Mouse (Mus musculus): ENCODE data around the gene Slc25a1. TPM values are rescaled to one million over a fixed set of nuclear protein-coding genes. Genes with fewer than 3 reads are reported as not detected.

Gene Slc25a1
- 10.5 TPM for polyA plus RNA-seq (2014; fragmentation: Illumina TruSeq; extraction: RNeasy Lipid Tissue Mini Kit (QIAGEN cat#74804); ENCODE audit: low read depth, low replicate concordance)

DNA sequence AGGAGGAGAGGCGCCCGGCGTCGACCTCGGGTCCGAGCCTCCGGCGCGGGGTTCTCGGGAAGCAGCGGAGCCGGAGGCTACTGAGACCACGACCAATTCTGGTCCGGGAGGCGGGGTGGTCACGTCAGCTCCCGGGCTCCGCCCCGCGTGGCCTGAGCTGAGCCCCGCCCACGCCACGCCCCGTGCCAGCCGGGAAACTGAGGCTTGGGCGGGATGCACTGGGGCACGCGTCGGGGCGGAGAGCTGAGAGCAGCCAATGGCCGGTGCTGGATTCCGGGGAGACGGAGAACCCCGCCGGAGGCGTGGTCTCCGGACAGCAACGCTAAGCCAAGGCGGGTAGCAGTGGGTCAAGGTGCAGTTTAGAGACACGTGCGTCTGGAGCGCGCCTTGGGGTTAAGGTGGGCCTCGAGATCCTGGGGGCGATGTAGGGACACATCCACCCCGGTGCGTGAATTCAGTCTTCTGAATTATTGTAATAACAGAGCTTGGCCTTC lies at the start of gene Slc25a1:
TSS of gene Slc25a1 (minus strand) at position 133 of the 494 bp plus-strand sequence.

DNA sequence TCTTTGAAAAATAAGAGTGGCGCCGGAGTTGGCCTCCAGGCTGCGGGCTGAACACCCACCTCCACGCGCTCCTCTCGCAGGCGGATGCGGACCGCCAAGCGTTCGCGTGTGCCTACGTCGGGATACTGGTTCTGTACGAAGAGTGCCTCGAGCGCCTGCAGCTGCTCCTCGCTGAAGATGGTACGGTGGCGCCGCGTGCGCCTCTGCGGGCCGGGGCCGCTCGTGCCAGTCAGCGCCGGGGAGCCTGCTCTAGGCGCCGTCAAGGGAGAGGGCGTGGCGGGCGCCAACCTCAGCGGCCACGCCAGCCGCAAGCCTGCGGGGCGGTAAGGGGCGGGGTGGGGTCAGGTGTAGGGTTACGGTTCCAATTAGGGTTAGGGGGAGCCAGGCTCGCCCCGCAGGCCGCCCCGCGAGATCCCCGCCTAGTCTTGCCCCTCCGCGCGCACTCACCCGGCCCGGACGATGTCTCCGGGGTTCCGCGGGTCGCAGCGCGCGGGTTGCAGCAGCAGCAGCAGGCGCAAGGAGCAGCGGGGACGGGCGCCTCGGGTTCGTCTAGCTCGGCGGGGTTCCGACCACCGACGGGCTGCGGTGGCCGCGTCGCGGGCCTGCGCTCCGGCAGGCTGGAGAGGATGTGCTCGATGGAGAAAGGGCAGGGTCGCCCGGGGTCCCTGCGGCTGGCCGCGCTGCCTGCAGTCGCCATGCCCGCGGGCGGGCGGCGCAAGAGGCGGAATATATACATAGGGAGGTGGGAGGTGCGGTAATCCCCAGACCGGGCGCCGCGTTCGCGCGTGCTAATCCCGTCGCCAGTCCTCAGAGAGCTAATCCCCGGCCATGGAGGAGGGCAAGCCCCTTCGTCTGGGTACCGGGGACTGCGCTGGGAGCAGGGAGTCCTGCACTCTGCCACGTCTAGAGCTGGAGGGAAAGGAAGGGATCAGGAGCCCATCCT lies 13.4 kb downstream of the Slc25a1 start, which contains the start of gene Gsc2:
TSS of gene Gsc2 (minus strand) at position 753 of the 943 bp plus-strand sequence.

DNA sequence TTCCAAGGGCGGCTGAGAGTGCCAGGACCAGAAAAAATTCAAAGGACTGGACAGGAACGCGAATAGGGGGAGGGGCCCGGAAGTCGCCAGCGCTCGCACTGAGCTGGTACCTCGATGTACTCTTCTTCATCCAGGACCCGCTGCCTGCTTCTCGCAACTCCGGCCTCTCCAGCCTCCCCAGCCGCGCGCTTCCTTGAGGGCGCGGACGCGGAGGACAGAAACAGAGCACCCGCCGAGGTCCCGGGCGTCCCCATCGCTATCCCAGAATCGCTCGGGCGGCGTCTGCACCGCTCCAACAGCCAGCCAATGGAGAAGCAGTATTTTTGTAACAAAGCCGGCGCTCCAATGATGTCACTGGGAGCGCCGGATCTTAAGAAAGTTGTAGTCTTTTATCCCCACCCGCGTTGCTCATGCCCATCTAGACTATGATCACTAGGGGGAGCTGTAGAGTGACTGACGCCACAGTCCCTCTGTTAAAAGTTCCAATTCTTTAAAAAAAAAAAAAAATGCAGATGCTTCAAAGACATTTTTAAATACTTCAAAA lies 16.9 kb downstream of the Slc25a1 start, which contains the start of gene Ess2:
TSS of gene Ess2 (minus strand) at position 297 of the 544 bp plus-strand sequence.

DNA sequence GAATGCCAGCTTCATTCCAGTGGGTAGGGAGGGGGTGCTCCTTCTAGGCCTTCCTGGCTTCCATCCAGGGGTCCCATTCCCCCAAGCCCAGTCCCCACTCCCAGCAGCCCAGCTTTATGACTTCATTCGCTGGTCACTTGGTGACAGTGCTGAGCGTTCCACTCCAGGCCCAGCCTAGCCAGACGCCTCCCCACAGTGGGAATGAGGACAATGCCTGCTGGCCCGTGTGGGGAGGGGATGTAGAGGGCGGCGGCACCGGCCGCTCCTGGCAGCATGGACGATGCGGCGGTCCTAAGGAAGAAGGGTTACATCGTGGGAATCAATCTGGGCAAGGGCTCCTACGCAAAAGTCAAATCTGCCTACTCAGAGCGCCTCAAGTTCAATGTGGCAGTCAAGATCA lies 29.6 kb downstream of the Slc25a1 start, which contains the start of the genes Dgcr2 and Tssk2:
TSS of gene Dgcr2 (minus strand) at position 101 of the 400 bp plus-strand sequence.
TSS of gene Tssk2 (plus strand) at position 176 of the 400 bp plus-strand sequence.

DNA sequence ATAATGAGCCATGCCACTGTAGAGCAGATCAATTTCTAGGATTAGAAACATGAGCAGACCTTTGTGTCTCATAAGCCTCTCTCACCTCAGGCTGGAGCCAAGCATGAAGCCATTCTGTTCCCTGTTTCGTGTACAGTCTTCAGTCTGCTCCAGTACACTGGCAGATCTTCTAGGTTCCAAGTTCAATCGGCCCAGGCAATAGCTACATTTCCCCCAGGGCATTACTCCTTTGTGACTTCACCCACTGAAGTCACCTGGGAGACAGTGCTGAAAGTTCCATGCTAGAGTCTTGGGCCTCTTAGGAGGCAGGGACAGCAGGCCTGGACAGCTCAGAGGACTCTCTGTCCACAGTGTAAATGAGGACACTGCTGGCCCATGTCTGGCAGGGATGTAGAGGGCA lies 34.1 kb downstream of the Slc25a1 start, which contains the start of gene Tssk1:
TSS of gene Tssk1 (plus strand) at position 301 of the 400 bp plus-strand sequence.

DNA sequence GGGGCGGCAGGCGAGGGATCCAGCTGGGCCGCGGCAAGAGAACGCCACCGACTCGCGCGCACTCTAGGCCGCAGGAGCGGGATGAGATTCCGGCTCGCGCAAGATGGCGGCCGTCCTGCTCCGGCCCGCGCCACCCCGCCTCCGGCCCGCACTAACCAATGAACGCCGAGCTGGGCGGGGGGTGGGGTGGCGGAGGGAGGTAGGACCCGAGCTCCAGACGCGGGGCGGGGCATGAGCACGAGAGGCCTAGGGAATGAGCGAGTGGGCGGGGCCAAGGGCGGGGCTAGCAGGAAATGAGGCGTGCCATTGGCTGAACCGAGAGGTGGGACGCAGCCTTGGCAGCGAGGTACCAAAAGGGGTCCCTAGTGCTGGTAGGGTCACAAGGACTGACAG lies 36.5 kb downstream of the Slc25a1 start, which contains the start of gene Gm20518:
TSS of gene Gm20518 (minus strand) at position 105 of the 393 bp plus-strand sequence.

Other genes starting within 250 kb of the Slc25a1 start
- 26.7 TPM for gene Med15, start 195.3 kb downstream of the Slc25a1 start, polyA plus RNA-seq (2014; fragmentation: Illumina TruSeq; extraction: RNeasy Lipid Tissue Mini Kit (QIAGEN cat#74804); ENCODE audit: low read depth, low replicate concordance)
- gene Klhl22, start 168.6 kb downstream of the Slc25a1 start, polyA plus RNA-seq (2014; fragmentation: Illumina TruSeq; extraction: RNeasy Lipid Tissue Mini Kit (QIAGEN cat#74804); ENCODE audit: low read depth, low replicate concordance) = 27.5 TPM
- 5.2 TPM for gene Scarf2, start 130.9 kb downstream of the Slc25a1 start, polyA plus RNA-seq (2014; fragmentation: Illumina TruSeq; extraction: RNeasy Lipid Tissue Mini Kit (QIAGEN cat#74804); ENCODE audit: low read depth, low replicate concordance)
- gene B830017H08Rik, start 95.1 kb downstream of the Slc25a1 start, polyA plus RNA-seq (2014; fragmentation: Illumina TruSeq; extraction: RNeasy Lipid Tissue Mini Kit (QIAGEN cat#74804); ENCODE audit: low read depth, low replicate concordance) = not detected
- gene Car15, start 89.9 kb downstream of the Slc25a1 start, polyA plus RNA-seq (2014; fragmentation: Illumina TruSeq; extraction: RNeasy Lipid Tissue Mini Kit (QIAGEN cat#74804); ENCODE audit: low read depth, low replicate concordance) = 4.0 TPM
- 0.45 TPM for gene Gm20518, start 36.5 kb downstream of the Slc25a1 start, polyA plus RNA-seq (2014; fragmentation: Illumina TruSeq; extraction: RNeasy Lipid Tissue Mini Kit (QIAGEN cat#74804); ENCODE audit: low read depth, low replicate concordance)
- gene Tssk1, start 34.0 kb downstream of the Slc25a1 start, polyA plus RNA-seq (2014; fragmentation: Illumina TruSeq; extraction: RNeasy Lipid Tissue Mini Kit (QIAGEN cat#74804); ENCODE audit: low read depth, low replicate concordance) = 0.16 TPM
- 39.0 TPM for gene Dgcr2, start 29.7 kb downstream of the Slc25a1 start, polyA plus RNA-seq (2014; fragmentation: Illumina TruSeq; extraction: RNeasy Lipid Tissue Mini Kit (QIAGEN cat#74804); ENCODE audit: low read depth, low replicate concordance)
- gene Tssk2, start 29.6 kb downstream of the Slc25a1 start, polyA plus RNA-seq (2014; fragmentation: Illumina TruSeq; extraction: RNeasy Lipid Tissue Mini Kit (QIAGEN cat#74804); ENCODE audit: low read depth, low replicate concordance) = not detected
- gene Ess2, start 16.9 kb downstream of the Slc25a1 start, polyA plus RNA-seq (2014; fragmentation: Illumina TruSeq; extraction: RNeasy Lipid Tissue Mini Kit (QIAGEN cat#74804); ENCODE audit: low read depth, low replicate concordance) = 12.4 TPM
- gene Gsc2, start 13.2 kb downstream of the Slc25a1 start, polyA plus RNA-seq (2014; fragmentation: Illumina TruSeq; extraction: RNeasy Lipid Tissue Mini Kit (QIAGEN cat#74804); ENCODE audit: low read depth, low replicate concordance) = not detected
- not detected for gene Vpreb2, start 52.2 kb upstream of the Slc25a1 start, polyA plus RNA-seq (2014; fragmentation: Illumina TruSeq; extraction: RNeasy Lipid Tissue Mini Kit (QIAGEN cat#74804); ENCODE audit: low read depth, low replicate concordance)
- gene Dgcr6, start 124.6 kb upstream of the Slc25a1 start, polyA plus RNA-seq (2014; fragmentation: Illumina TruSeq; extraction: RNeasy Lipid Tissue Mini Kit (QIAGEN cat#74804); ENCODE audit: low read depth, low replicate concordance) = 50.3 TPM
- gene Prodh, start 162.0 kb upstream of the Slc25a1 start, polyA plus RNA-seq (2014; fragmentation: Illumina TruSeq; extraction: RNeasy Lipid Tissue Mini Kit (QIAGEN cat#74804); ENCODE audit: low read depth, low replicate concordance) = 37.1 TPM
- gene Rtn4r, start 199.4 kb upstream of the Slc25a1 start, polyA plus RNA-seq (2014; fragmentation: Illumina TruSeq; extraction: RNeasy Lipid Tissue Mini Kit (QIAGEN cat#74804); ENCODE audit: low read depth, low replicate concordance) = 6.7 TPM

All from heart, adult 10 weeks (tissue).